Mouse (Mus musculus) cerebellum, adult 11-12 months (tissue): ENCODE results near the gene Cptp.

Experiments
- DNase-seq: peaks from one replicate; pipeline ENCODE4 v3.0.0; 2022

Gene Cptp

DNA sequence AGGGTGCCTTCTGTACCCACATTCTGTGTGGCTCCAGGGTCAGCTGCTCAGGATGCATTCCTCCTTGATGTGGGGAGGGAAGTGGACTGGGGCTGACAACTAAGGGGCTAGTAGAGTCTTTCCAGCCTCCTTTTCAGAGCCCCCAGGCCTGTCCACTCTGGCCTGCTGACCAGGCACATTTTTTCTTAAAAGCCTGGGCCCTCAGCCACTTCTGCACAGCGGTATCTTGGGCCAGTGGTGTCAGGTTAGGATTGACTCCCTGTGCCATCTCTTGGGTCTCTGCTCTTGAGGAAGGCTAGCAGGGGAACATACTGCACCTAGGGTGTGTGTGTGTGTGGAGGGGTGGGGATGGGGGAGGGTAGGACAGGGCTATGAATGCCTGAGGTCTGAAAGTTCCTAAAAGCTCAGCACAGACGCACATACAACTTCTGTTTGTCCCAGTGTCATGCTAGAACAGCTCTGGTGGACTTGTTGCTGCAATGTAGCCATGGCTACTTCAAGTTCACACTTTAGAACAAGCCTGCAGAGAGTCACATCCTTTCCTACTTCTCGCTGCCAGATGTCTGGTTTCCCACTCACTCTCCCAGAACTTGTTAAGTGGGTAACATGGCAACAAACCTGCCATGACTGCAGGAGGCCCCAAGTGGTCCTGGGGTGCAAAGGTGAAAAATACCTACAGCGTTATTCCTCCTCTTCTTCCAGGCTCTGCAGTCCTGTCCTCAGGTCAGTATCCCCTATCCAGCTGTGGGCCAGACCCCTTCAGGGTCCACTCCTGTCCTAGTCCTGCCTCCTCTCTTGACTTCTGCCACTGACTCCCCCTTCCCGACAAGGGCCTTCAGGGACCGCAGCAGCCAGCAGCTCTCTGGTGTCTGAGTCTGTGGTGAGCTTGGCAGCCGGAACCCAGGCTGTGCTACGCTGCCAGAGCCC is 28.9 kb downstream of the Cptp start:
- peak; percentile 51 for DNase-seq

DNA sequence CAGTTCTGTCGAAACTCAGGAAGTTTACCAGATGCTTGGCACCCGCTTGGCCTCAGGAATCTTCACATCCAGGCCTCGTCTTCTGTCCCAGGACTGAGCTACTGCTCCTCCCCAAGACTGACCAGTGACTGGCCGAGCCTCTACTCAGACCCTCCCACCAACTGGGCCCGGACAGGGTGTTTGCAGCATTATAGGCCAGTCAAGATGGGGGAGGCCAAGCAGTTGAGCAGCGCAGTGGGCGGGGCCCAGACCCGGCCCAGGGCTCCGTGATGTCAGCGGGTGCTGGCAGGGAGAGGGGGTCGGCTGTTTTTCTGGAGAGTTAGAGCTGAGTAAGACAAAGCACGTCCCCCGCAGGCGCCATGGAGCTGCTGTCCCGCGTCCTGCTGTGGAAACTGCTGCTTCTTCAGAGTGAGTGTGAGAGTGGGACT is 29.7 kb downstream of the Cptp start, which contains the start of gene Mxra8:
TSS of gene Mxra8 (plus strand) at position 198 of the 428 bp plus-strand sequence.
- peak; percentile 60 for DNase-seq

GRCm38 (mm10) chr4:155838187-155839153 is 30.8 kb downstream of the Cptp start:
- no peak for DNase-seq

DNA sequence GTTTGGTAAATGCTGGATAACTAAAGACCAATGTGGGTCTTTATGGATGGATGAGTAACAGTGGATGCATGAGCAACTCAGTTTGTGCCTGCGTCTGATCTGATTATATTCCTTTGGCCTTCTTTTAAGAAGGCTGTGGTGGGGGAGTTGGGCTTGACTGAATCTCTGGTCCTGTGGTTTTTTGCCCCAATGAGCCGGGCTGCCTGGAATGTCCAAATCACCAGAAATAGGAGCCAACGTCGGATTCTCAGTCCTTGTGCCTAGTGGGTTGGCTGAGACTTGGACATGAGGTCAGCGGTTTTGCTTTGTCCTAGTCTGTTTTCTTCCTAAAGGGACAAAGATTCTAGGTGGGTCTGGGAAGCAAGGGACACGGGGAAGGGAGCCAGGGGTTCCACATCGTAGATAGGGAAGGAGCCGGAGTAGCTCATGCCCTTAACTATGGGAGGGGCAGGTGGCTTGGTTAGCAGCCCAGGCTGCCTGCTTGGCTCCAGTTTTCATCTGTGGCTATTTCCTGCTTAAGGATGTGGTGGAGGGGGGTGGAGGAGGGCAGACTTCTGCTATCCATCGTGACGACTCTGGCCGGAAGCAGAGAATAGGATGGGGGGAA is 31.7 kb downstream of the Cptp start:
- peak; percentile 22 for DNase-seq

DNA sequence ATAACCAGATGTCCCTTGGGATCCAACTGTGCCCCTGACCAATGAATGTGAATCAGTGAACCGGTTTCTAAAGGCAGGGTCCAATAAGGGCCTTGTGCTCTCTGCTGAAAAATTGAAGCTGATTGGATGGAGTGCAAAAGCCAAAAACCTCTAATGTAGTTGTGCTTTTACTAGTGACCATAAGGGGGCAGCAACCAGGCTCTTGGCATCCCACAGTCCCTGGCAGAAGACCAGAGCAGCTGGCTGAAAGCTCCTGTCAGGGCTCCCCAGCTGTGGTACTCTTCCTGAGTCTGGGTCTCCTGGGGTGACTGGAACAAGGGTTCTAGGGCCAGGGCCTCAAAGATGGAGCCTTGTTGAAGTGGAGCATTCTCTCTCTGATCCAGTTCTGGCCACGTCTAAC is 35.4 kb downstream of the Cptp start:
- DNase-seq = peak; percentile 62

DNA sequence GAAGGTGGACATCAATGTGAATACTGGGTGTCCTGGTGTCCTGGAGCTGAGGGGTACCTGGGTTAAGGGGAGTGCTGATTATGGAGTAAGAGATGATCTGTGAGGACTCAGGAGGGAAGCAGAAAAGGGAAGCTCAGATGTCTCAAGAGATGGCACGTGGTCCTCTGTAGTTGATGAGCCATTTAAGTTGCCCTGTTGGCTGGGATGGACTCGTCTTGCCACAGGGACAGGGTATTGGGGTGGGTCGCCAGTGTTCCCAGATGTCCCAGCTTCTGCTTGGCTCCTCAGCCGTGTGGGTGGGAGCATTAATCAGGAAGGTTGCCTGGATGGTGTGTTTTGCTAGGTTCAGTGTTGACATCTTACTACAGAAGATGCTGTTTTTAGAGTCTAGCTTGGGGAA is 36.0 kb downstream of the Cptp start:
- DNase-seq = peak; percentile 32

GRCm38 (mm10) chr4:155832321-155832720 is 36.9 kb downstream of the Cptp start:
- peak; percentile 62 for DNase-seq

GRCm38 (mm10) chr4:155831831-155832230 is 37.4 kb downstream of the Cptp start:
- DNase-seq = no peak

- peak; percentile 94 for DNase-seq
Measured at GRCm38 (mm10) chr4:155831205-155831766, 38.0 kb downstream of the Cptp start, which contains the start of gene Aurkaip1. Aurkaip1 (plus strand) TSS chr4:155831272.

DNA sequence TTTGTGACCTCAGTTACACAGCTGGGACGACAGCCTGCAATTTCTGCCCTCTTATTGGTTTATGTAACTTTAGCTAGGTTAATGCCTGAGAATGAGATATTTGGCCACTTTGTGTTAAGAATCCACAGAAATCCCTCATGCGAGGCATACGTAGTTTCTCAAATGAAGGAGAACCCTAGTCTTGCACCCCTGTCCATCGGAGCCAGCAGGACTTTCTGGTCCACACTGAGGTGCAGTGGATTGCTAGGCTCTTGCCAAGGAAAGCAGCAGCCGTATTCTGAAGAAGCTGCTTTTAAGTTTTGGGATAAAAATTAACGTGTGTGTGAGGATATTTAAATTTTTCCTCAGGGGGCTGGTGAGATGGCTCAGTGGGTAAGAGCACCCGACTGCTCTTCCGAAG is 38.6 kb downstream of the Cptp start:
- peak; percentile 23 for DNase-seq

DNA sequence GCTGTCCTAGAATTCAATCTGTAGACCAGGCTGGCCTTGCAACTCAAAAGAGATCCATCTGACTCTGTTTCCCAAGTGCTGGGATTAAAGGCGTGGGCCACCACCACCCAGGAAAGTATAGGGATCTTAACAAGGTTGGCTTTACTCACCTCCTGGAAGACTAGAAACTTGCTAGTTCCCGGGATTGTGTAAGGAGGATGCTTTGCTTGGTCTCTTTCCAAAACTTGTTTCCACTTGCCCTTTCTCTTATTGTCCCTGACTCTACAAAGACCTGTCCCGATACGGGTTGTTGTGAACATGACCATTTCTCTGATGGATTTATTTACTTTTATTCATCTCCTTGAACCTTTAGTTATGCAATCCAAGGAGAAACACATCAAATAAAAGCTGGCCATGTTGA is 39.4 kb downstream of the Cptp start:
- peak; percentile 35 for DNase-seq

GRCm38 (mm10) chr4:155823443-155823842 is 45.8 kb downstream of the Cptp start:
- no peak for DNase-seq

DNA sequence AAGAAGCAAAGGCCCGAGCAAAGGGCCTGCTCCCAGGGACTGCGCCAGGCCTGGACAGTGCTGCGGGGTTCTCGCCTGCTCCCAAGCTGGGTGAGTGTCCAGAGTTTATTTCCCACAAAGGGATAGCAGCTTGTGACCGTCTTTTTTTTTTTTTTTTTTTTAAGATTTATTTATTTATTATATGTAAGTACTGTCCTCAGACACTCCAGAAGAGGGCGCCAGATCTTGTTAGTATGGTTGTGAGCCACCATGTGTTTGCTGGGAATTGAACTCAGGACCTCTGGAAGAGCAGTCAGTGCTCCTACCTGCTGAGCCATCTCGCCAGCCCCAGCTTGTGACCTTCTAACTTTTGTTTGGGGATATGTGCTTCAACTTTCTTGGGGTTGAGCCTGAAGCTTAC is 48.2 kb downstream of the Cptp start:
- DNase-seq = no peak

- no peak for DNase-seq
Measured at GRCm38 (mm10) chr4:155817533-155817932, 51.7 kb downstream of the Cptp start.
